Mouse (Mus musculus) small intestine, adult 2 months (tissue): ENCODE data around the gene Gatad1.

Experiments used
- CTCF ChIP-seq: fragments of 200-500 bp; IDR thresholded peaks from 2 replicates; pipeline ENCODE4 v1.5.1; 2012; ENCODE audit warnings: low read depth, mild to moderate bottlenecking, control low read depth, inconsistent platforms, low read length, moderate library complexity, mixed read lengths; ENCODE audit not compliant: insufficient replicate concordance, insufficient read length; ENCODE audit errors: extremely low read depth
- POLR2A ChIP-seq: fragments of 200-500 bp; IDR thresholded peaks from 2 replicates; pipeline ENCODE4 v1.6.1; 2012; ENCODE audit warnings: low read depth, mild to moderate bottlenecking, control low read depth, inconsistent platforms, low read length, moderate library complexity

GRCm38 (mm10) chr5:3633315-3633714 is 23.7 kb downstream of the Gatad1 start:
- TF ChIP-seq CTCF (no peak), POLR2A (no peak)
